Mouse (Mus musculus) intestine, postnatal 0 days (tissue): Measurements from ENCODE around the gene Hacd2. TPM values are rescaled to one million over a fixed set of nuclear protein-coding genes. Genes with fewer than 3 reads are reported as not detected.
A peak's percentile ranks its signal among the peaks of the same experiment; 100 is the strongest.

ENCODE experiments used
- ATAC-seq: fragments of 200-750 bp; cut with Nextera tagmentation; 2 replicates; pipeline ENCODE4 v1.8.0; 2017; ENCODE audit warnings: mild to moderate bottlenecking, moderate TSS enrichment, moderate library complexity
- H3K27ac ChIP-seq: fragments of 300-500 bp; sonication (generic); 2 replicates; pipeline ENCODE4 v1.5.1; 2014; ENCODE audit warnings: mild to moderate bottlenecking, low read depth, low read length, moderate library complexity
- H3K27me3 ChIP-seq: fragments of 300-500 bp; sonication (generic); replicated peaks from 2 replicates; pipeline ENCODE4 v1.6.1; 2014; ENCODE audit warnings: low read length, mixed read lengths; ENCODE audit not compliant: control insufficient read depth, insufficient read depth
- H3K36me3 ChIP-seq: fragments of 300-500 bp; sonication (generic); 2 replicates; pipeline ENCODE4 v1.6.1; 2014; ENCODE audit warnings: mild to moderate bottlenecking, moderate library complexity; ENCODE audit not compliant: control insufficient read depth, insufficient read depth
- H3K4me1 ChIP-seq: fragments of 300-500 bp; sonication (generic); replicated peaks from 2 replicates; pipeline ENCODE4 v1.6.1; 2014; ENCODE audit warnings: antibody characterized with exemption, low read length, mixed read lengths; ENCODE audit not compliant: control insufficient read depth, insufficient read depth
- H3K4me2 ChIP-seq: fragments of 300-500 bp; sonication (generic); replicated peaks from 2 replicates; pipeline ENCODE4 v1.6.1; 2014; ENCODE audit warnings: low read depth, mild to moderate bottlenecking, moderate library complexity
- H3K4me3 ChIP-seq: fragments of 300-500 bp; sonication (generic); 2 replicates; pipeline ENCODE4 v1.5.1; 2014; ENCODE audit warnings: low read depth, low read length
- H3K9ac ChIP-seq: fragments of 300-500 bp; sonication (generic); 2 replicates; pipeline ENCODE4 v1.6.1; 2014; ENCODE audit warnings: mild to moderate bottlenecking, low read depth, low read length
- H3K9me3 ChIP-seq: fragments of 300-500 bp; sonication (generic); 2 replicates; pipeline ENCODE4 v1.6.1; 2016; ENCODE audit warnings: mixed run types; ENCODE audit not compliant: control insufficient read depth
- CTCF ChIP-seq: sonication (generic); IDR thresholded peaks from 2 replicates; pipeline ENCODE4 v1.5.1; 2016; ENCODE audit warnings: low read depth, mild to moderate bottlenecking, control low read depth, antibody characterized with exemption, moderate library complexity
- WGBS: fragments of 180-500 bp; shearing (Covaris S2); extraction: QIAGEN DNeasy Blood & Tissue Kit; methylation state at CpG from one replicate; pipeline ENCODE4 v1.1.7; 2014; 5-methylcytosine and 5-hydroxymethylcytosine counted together
- polyA plus RNA-seq: library from polyadenylated mRNA; unstranded; fragments of >200 nt; fragmentation: Nextera tagmentation; extraction: Ambion mirVana; gene quantifications from 2 replicates; pipeline ENCODE4 v1.2.1, GENCODE M21; 2015

The Hacd2 gene
- polyA plus RNA-seq, 1 experiment from 2014 or later = 80.2 TPM

DNA sequence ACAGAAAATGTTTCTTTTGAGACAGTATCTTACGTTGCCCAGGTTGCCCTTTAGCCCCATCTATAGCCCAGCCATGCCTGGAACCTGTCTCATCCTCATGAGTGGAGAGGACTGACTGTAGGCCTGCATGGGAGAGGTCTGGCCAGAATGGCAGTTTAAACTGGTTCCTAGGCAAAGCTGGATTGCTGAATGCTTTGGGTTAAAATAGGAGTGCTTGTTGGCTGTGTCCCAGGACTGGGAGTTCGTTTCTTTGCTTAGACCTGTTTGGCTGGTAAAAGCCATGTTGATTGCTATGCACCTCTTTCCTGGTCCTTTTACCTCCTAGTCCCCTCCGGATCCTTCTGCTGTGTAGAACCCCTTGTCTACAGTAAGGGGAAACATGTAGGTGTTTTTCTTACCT lies 11.0 kb downstream of the Hacd2 start:
- H3K27ac ChIP-seq = no peak overlapping the region
- 82% methylated on average over 3 of the region's 3 CpGs for WGBS

DNA sequence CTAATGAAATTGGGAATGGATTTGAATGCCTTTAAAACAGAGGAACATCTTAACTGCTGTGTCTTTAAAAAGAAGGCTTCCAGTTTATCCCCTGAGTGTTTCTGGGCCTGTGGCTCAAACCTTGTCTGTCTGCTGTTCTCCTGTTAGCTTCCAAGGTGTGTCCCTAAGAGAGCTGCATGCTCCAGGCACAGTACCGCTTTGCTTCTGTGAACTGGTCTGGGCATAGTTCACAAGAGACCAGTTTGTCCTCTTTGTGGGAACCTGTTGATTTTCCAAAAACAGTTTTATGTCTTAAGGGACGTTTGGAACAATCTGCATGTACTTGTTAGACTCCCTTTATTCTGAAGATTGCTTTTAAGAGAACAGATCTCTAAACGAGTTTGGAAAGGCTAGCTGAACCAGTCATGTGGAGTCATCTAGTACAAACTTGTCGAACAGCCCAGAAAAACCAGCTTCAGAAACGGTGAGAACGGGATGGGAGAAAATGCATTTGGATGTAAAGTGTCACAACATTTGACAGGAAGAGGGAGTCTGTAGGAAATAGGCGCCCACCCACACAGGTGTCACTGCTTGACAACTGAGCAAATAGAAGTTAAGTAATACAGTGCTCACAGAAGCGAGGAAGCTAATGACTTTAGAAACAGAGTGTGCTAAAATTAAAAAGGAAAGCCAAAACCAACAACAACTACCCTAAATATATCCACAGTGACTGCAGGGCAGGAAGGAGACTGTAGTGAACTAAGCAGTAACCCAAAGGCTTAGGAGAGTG lies 11.8 kb downstream of the Hacd2 start:
- no peaks in the 10 kb centered on the region for H3K9me3 ChIP-seq

More for the DNA sequence above, 11.0 kb downstream of the Hacd2 start:
- no peaks in the 10 kb centered on the region for H3K4me1 ChIP-seq
- no peak for TF ChIP-seq CTCF
- no peaks in the 10 kb centered on the region for H3K27me3 ChIP-seq
- no peak overlapping the region for H3K4me2 ChIP-seq
- H3K4me3 ChIP-seq = no peak overlapping the region
- peaks cover 22% of the 10 kb centered on the region for H3K36me3 ChIP-seq
- ATAC-seq = no peak
- H3K9ac ChIP-seq = no peak overlapping the region
- H3K9me3 ChIP-seq = no peaks in the 10 kb centered on the region

DNA sequence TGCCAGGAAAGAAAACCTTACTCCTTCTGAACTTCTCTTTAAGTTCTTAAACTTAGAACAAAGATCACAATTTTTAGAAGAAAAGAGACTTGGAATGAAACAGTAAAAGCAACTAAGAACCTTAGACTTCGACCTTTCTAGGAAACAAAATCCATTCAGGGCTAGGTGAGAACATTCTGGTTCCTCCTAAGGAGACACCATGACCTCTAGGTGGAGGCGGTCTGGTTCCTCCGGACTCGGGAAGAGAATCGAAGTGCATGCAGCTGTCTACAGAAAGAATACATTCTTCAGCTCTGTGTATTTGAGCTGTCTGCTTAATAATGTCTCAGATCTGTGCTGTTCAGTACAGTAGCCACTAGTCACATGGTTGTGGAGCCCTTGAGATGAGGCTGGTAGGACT lies 12.7 kb downstream of the Hacd2 start:
- Histone ChIP-seq H3K4me1 (no peaks in the 10 kb centered on the region), H3K36me3 (peaks cover 6% of the 10 kb centered on the region), H3K9me3 (no peaks in the 10 kb centered on the region), H3K27me3 (no peaks in the 10 kb centered on the region), H3K4me3 (no peak overlapping the region), H3K27ac (no peak overlapping the region), H3K9ac (no peak overlapping the region), H3K4me2 (no peak overlapping the region)
- TF ChIP-seq CTCF = no peak
- ATAC-seq = no peak
- WGBS = 70% methylated on average over 5 of the region's 5 CpGs

More for the DNA sequence above, 11.8 kb downstream of the Hacd2 start:
- H3K36me3 ChIP-seq = peaks cover 15% of the 10 kb centered on the region
- ATAC-seq = no peak
- H3K27me3 ChIP-seq = no peaks in the 10 kb centered on the region
- no peak overlapping the region for H3K4me3 ChIP-seq
- H3K4me1 ChIP-seq = no peaks in the 10 kb centered on the region
- no peak for TF ChIP-seq CTCF
- 58% methylated on average over 8 of the region's 8 CpGs for WGBS
- H3K4me2 ChIP-seq = no peak overlapping the region
- H3K27ac ChIP-seq = no peak overlapping the region
- H3K9ac ChIP-seq = no peak overlapping the region

DNA sequence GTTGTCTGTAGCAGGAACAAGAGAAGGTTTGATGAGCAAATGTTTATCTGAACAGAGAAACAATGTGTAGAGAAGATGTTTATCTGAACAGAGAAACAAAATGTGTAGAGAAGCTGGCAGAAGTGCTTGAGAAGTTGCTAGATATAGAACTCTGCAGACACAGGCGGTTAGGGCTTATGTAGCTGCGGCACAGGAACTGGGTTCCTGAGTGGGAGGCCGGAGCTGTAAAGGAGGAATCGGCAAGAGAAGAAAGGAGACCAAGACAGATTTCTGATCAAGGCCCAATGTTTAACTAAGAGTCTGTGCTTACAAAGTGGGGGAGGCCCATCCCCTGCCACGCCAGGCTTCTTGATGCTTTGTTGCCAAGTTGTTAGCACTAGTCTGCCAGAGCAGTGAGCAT lies 14.5 kb downstream of the Hacd2 start:
- H3K36me3 ChIP-seq = peaks cover 5% of the 10 kb centered on the region
- no peak for ATAC-seq
- no peaks in the 10 kb centered on the region for H3K9me3 ChIP-seq
- no peak overlapping the region for H3K4me3 ChIP-seq
- TF ChIP-seq CTCF = no peak
- H3K4me1 ChIP-seq = no peaks in the 10 kb centered on the region
- 60% methylated on average over 5 of the region's 5 CpGs for WGBS
- no peak overlapping the region for H3K4me2 ChIP-seq
- H3K9ac ChIP-seq = no peak overlapping the region
- no peaks in the 10 kb centered on the region for H3K27me3 ChIP-seq
- peak overlapping the region; percentile 7; the same call in 1 of the 2 replicates for H3K27ac ChIP-seq

DNA sequence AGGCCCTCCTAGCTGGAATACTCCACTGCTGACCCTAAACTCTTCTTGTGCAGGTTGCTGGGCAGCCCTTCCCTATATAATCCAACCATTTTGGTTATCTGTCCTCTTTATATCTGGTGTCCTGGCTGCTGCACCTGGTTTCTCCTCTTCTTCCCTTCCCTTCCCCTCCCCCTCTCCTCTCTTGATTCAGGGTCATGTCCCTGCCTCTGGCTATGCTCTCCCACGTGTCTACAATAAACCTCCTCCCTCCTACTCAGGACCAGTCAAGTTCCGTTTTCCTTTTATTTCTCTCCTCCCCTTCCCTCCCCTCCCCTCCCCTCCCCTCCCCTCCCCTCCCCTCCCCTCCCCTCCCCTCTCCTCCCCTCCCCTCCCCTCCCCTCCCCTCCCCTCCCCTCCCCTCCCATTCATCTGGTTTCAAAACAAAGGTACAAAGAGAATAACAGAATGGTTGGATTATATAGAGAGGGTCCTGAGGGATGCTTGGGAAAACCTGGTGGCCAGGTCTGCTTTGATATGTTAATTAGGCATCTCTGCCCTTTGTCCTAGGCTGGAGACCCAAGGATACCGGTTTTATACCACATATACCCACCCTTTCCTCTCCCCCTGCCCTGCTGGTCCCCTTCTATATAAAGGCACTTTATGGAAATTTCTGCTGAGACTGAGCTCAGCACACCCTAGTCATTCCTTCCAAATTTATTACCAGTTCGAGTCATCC lies 16.3 kb downstream of the Hacd2 start:
- Histone ChIP-seq H3K36me3 (peaks cover 7% of the 10 kb centered on the region), H3K9me3 (no peaks in the 10 kb centered on the region), H3K4me2 (no peak overlapping the region), H3K27ac (no peak overlapping the region), H3K4me1 (no peaks in the 10 kb centered on the region), H3K4me3 (no peak overlapping the region), H3K9ac (no peak overlapping the region), H3K27me3 (no peaks in the 10 kb centered on the region)
- WGBS = 12% methylated on average over 4 of the region's 4 CpGs
- no peak for ATAC-seq
- TF ChIP-seq CTCF = no peak

DNA sequence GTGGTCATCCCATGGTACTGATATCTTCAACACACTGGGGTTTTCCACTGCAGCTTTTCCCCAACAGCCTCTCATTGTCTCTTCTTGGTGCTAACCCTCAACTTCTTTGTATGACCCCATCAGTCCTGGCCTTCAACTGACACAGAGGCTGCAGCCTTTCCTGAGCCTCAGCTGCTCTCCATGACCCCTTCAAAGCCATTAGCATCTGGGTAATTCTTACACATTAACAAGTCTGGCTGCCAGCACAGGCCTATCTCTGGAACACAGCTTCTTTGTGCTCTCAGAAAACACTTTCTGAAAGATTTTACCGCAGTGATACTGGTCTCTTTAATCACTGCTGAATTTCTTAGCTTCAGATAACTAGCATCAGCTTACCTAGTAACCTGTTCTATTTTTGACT lies 17.9 kb downstream of the Hacd2 start:
- no peak for ATAC-seq
- Histone ChIP-seq H3K36me3 (peaks cover 7% of the 10 kb centered on the region), H3K9me3 (no peaks in the 10 kb centered on the region), H3K4me1 (no peaks in the 10 kb centered on the region), H3K9ac (no peak overlapping the region), H3K27ac (no peak overlapping the region), H3K4me2 (no peak overlapping the region), H3K27me3 (no peaks in the 10 kb centered on the region), H3K4me3 (no peak overlapping the region)
- WGBS = 79% methylated on average over 1 of the region's 1 CpGs
- TF ChIP-seq CTCF = no peak
